Mouse (Mus musculus): Measurements from ENCODE around the gene Rnf130. TPM values are rescaled to one million over a fixed set of nuclear protein-coding genes. Genes with fewer than 3 reads are reported as not detected.

Gene Rnf130
- polyA plus RNA-seq, 1 experiment from 2014 or later, result 58.0 TPM

DNA sequence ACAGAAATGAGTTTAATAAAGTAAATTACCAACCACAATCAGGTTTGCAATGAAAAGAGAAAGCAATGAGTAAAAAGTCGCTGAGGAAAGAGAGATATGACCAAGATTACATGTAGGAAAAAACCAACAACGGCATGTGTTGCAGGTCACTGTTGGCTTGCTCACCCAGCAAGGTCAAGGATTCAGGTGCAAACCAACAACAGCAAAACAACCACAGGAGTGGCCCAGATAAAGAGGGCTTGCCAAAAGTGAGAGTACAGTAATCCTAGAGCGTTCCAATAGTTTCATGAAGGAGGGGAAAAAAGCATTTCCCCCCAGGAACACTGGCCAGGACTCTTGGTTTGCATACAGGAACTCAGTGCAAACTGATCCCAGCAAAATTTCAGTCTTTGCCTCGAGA lies 28.7 kb upstream of the Rnf130 start:
- H3K27me3 ChIP-seq, result no peaks in the 10 kb centered on the region
- WGBS, result 71% methylated on average over 4 of the region's 4 CpGs
- H3K4me1 ChIP-seq, result no peaks in the 10 kb centered on the region
- no peak overlapping the region for H3K27ac ChIP-seq
- no peak for ATAC-seq (ENCODE audit: borderline replicate concordance, extremely low read depth, low FRiP score, low TSS enrichment)
- no peak overlapping the region for H3K4me2 ChIP-seq
- H3K36me3 ChIP-seq, result no peaks in the 10 kb centered on the region
- no peak overlapping the region for H3K4me3 ChIP-seq
- no peaks in the 10 kb centered on the region for H3K9me3 ChIP-seq
- no peak overlapping the region for H3K9ac ChIP-seq

DNA sequence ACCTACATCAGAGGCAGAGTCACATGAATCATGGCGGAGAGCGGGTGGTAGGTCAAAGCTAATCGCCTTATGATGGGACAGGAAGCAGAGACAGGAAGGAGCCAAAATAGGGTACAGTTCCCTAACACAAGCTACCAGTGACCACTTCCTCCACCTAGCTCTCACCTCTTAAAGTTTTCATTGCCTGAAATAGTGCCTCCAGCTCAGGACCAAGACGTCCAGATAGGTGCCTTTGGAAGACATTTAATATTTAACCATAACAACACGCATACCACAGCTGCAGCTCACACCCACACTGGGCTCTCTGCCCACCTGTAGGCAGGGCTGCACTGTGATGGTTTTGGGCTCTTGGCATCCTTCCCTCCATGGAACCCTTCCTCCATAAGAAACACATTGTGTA lies 27.8 kb upstream of the Rnf130 start:
- WGBS, result 53% methylated on average over 5 of the region's 5 CpGs
- H3K4me3 ChIP-seq, result no peak overlapping the region
- no peaks in the 10 kb centered on the region for H3K9me3 ChIP-seq
- H3K27me3 ChIP-seq, result no peaks in the 10 kb centered on the region
- no peak overlapping the region for H3K27ac ChIP-seq
- H3K4me1 ChIP-seq, result no peaks in the 10 kb centered on the region
- no peaks in the 10 kb centered on the region for H3K36me3 ChIP-seq
- H3K4me2 ChIP-seq, result no peak overlapping the region
- no peak overlapping the region for H3K9ac ChIP-seq
- ATAC-seq (ENCODE audit: borderline replicate concordance, extremely low read depth, low FRiP score, low TSS enrichment), result no peak

DNA sequence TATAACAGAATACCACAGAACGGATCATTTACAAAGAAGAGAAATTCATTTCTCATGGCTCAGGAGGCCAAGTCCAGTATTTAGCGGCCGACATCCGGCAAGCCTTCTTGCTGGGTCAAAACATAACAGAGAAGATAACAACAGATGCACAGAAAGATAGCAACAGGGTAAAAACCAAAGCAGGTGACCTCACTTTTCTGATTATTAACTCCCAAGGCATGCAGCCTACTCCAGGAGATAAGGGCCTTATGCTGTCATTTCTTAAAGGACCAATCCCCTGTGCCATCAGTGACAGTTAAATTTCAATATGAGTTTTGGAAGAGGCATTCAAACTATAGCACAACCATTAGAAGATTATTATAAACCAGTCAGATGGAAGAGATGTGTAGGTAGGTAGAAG lies 22.3 kb upstream of the Rnf130 start:
- Histone ChIP-seq H3K4me2 (no peak overlapping the region), H3K9me3 (no peaks in the 10 kb centered on the region), H3K36me3 (no peaks in the 10 kb centered on the region), H3K4me3 (no peak overlapping the region), H3K9ac (no peak overlapping the region), H3K4me1 (no peaks in the 10 kb centered on the region), H3K27ac (no peak overlapping the region), H3K27me3 (no peaks in the 10 kb centered on the region)
- 73% methylated on average over 4 of the region's 4 CpGs for WGBS
- ATAC-seq (ENCODE audit: borderline replicate concordance, extremely low read depth, low FRiP score, low TSS enrichment), result no peak

DNA sequence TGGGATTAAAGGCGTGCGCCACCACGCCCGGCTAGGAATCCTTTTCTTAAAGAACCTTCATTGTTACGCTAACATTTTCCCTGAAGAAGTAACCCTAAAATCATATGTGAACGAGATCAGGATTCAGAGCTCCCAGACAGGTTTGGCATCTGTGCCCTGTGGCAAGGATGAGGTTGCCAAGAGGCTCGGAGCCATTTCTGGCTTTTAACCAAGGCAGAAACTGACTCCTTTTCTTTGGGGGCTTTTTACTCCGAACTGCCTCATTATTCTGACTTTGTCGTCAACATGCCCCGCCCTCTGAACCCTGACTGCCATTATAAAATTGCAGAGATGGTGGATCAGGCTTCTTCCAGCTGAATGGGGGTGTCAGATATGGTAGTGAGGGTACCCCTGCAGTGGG lies 17.4 kb upstream of the Rnf130 start:
- ATAC-seq (ENCODE audit: borderline replicate concordance, extremely low read depth, low FRiP score, low TSS enrichment), result no peak
- Histone ChIP-seq H3K9ac (no peak overlapping the region), H3K4me3 (no peak overlapping the region), H3K9me3 (no peaks in the 10 kb centered on the region), H3K4me2 (no peak overlapping the region), H3K27ac (no peak overlapping the region), H3K4me1 (no peaks in the 10 kb centered on the region), H3K27me3 (no peaks in the 10 kb centered on the region), H3K36me3 (no peaks in the 10 kb centered on the region)
- 73% methylated on average over 10 of the region's 10 CpGs for WGBS

DNA sequence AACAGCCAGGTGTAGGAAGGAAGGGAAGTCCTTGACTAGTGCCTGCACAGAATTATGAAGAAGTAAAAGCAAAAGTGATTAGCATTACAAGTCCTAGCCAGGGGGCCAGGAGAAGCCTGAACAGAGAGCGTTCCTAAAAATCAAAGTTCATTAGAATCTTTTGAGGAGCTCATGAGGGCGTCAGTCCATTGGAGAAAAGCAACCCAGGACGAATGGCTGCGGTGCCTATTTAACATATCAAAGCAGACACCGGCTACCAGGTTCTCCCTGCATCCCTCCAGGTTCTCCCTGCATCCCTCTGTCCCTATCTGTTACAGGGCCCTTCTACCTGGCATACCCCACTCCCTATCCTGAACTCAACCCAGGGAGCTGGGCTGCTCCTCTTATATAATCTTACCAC lies 16.9 kb upstream of the Rnf130 start:
- H3K36me3 ChIP-seq, result no peaks in the 10 kb centered on the region
- ATAC-seq (ENCODE audit: borderline replicate concordance, extremely low read depth, low FRiP score, low TSS enrichment), result no peak
- no peaks in the 10 kb centered on the region for H3K9me3 ChIP-seq
- H3K9ac ChIP-seq, result no peak overlapping the region
- no peaks in the 10 kb centered on the region for H3K4me1 ChIP-seq
- H3K27me3 ChIP-seq, result no peaks in the 10 kb centered on the region
- H3K4me2 ChIP-seq, result no peak overlapping the region
- whole genome bisulfite sequencing, result 48% methylated on average over 5 of the region's 5 CpGs
- no peak overlapping the region for H3K27ac ChIP-seq
- H3K4me3 ChIP-seq, result no peak overlapping the region

DNA sequence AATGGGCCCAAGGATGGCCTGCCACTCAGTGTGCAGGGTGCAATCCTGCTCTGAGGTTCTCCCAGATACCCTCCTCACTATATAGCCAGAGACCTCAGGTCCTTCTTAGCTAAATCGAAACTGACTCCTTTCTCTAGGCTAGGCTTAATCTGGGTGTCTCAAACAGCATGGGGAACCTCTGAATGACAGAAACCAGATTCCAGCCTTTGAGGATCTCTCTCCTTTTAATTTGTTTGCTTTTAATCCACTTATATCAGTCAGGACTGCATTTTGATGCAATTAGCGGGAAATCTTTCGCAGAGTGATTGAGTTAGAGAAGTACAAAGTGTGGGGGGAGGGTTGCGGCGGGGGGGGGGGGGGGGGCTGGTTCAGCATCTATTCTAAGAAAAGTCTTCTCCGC lies 12.1 kb upstream of the Rnf130 start:
- H3K4me2 ChIP-seq, result no peak overlapping the region
- H3K4me3 ChIP-seq, result no peak overlapping the region
- H3K4me1 ChIP-seq, result no peaks in the 10 kb centered on the region
- H3K36me3 ChIP-seq, result no peaks in the 10 kb centered on the region
- no peak overlapping the region for H3K27ac ChIP-seq
- H3K27me3 ChIP-seq, result no peaks in the 10 kb centered on the region
- H3K9ac ChIP-seq, result no peak overlapping the region
- WGBS, result 68% methylated on average over 6 of the region's 6 CpGs
- ATAC-seq (ENCODE audit: borderline replicate concordance, extremely low read depth, low FRiP score, low TSS enrichment), result no peak
- no peaks in the 10 kb centered on the region for H3K9me3 ChIP-seq

DNA sequence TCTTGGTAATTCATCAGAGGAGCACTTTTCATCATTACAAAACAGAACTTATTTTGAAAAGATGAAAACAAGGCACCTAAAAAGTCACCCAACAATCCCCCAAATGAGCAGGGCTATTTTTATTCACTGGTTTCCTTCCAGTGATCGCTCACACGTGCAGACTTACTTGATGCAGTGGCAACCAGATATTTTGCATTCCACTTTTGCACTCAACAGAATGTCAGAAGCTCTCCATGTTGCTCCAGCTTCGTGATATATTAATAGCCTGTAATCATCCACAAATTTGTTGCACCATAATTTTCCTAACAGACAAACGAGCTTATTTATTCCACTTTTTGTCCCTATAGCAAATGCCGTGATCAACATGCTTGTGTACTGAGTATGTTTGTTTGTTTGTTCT lies 8.6 kb upstream of the Rnf130 start:
- Histone ChIP-seq H3K4me3 (no peak overlapping the region), H3K9me3 (no peaks in the 10 kb centered on the region), H3K27ac (no peak overlapping the region), H3K9ac (no peak overlapping the region), H3K27me3 (no peaks in the 10 kb centered on the region), H3K36me3 (no peaks in the 10 kb centered on the region), H3K4me2 (no peak overlapping the region), H3K4me1 (no peaks in the 10 kb centered on the region)
- WGBS, result 74% methylated on average over 5 of the region's 5 CpGs
- ATAC-seq (ENCODE audit: borderline replicate concordance, extremely low read depth, low FRiP score, low TSS enrichment), result no peak

DNA sequence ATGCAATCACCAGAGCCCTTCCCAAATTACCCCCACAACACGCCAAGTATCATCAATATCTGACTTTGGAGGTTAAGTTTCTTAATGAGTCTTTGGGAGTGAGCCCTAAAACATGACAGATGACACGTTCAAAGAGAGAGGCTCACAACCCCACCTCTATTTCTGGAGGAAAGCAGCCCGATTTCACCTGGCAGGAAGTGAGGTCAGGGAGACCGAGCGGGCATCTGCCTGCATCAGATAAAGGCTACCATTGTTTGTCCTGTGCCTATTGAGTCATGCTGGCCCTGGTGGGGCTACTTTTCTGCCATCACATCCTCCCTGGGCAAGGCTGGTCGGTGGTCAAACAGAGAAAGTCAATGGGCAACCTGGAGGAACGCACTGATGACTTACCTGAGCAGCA lies 7.6 kb upstream of the Rnf130 start:
- no peak overlapping the region for H3K4me3 ChIP-seq
- WGBS, result 56% methylated on average over 7 of the region's 7 CpGs
- H3K27me3 ChIP-seq, result no peaks in the 10 kb centered on the region
- no peaks in the 10 kb centered on the region for H3K36me3 ChIP-seq
- no peak overlapping the region for H3K4me2 ChIP-seq
- H3K9me3 ChIP-seq, result no peaks in the 10 kb centered on the region
- ATAC-seq (ENCODE audit: borderline replicate concordance, extremely low read depth, low FRiP score, low TSS enrichment), result no peak
- no peak overlapping the region for H3K27ac ChIP-seq
- no peak overlapping the region for H3K9ac ChIP-seq
- no peaks in the 10 kb centered on the region for H3K4me1 ChIP-seq

DNA sequence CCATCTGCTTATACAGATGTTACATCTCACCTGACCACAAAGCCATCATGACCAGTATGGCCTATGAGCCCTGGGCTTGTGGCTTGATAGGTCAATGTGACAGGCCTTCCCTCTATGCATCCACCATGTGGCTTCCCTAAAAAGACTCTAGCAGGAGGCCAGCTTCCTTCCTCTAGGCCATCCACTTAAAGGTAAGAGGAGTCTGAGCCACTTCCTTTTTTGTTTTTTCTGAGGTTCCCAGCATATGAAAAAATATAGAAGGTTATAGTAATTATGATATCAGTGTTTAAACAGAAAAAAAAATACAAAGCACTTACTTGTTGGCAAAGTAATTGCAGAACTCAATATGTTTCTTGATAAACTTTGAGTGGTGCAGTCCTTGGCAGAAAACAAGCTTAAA lies 6.3 kb upstream of the Rnf130 start:
- Histone ChIP-seq H3K27me3 (0 out of 2 replicates have a peak, but pooled peaks cover 5% of the 10 kb centered on the region), H3K27ac (no peak overlapping the region), H3K4me2 (no peak overlapping the region), H3K9me3 (no peaks in the 10 kb centered on the region), H3K36me3 (no peaks in the 10 kb centered on the region), H3K9ac (no peak overlapping the region), H3K4me3 (no peak overlapping the region), H3K4me1 (no peaks in the 10 kb centered on the region)
- ATAC-seq (ENCODE audit: borderline replicate concordance, extremely low read depth, low FRiP score, low TSS enrichment), result no peak

DNA sequence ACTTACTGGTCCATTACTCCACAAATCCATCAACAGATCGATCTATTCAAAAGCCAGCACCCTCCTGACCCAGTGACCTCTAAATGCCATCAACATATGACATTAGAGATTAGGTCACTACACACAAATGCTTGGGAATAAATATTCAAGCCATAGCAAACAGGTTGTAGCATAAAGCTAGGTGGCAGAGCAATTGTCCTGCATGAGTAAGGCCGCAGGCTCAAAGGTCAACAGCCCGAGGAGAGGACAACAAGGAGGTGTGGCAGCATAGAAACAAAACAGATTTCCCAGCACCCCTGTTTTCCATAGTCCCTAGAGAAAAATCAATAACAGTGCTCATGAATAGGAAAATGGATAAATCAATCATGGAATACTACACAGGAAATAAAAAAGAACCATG lies 3.1 kb upstream of the Rnf130 start:
- WGBS, result 77% methylated on average over 3 of the region's 3 CpGs
- ATAC-seq (ENCODE audit: borderline replicate concordance, extremely low read depth, low FRiP score, low TSS enrichment), result no peak
- Histone ChIP-seq H3K4me3 (no peak overlapping the region), H3K36me3 (no peaks in the 10 kb centered on the region), H3K27ac (no peak overlapping the region), H3K4me1 (peaks cover 12% of the 10 kb centered on the region), H3K27me3 (0 out of 2 replicates have a peak, but pooled peaks cover 8% of the 10 kb centered on the region), H3K4me2 (no peak overlapping the region), H3K9me3 (no peaks in the 10 kb centered on the region), H3K9ac (no peak overlapping the region)

DNA sequence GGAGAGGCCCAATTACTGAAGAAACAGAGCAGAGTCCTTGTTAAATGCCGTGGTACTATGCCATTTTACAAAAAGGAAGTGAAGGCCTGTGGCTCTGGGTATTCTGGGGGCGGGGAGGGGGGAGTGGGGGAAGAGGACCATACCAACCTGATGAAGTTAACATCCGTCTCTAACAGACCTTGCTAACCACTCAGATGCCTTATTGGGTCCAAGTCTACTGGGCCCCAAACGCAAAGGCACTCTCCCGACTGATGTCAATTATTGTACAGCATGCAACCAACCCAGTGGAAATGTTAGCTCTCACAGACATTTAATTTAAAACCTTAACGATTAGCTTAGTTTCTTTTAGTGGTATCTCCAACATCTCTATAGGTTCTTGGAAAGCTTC lies 707 bp upstream of the Rnf130 start:
- H3K9me3 ChIP-seq, result no peaks in the 10 kb centered on the region
- peaks cover 12% of the 10 kb centered on the region for H3K4me1 ChIP-seq
- H3K9ac ChIP-seq, result 0 out of 2 replicates have a peak overlapping the region, but pooled peaks have one; percentile 95
- H3K27me3 ChIP-seq, result 0 out of 2 replicates have a peak, but pooled peaks cover 8% of the 10 kb centered on the region
- H3K4me2 ChIP-seq, result peak overlapping the region; percentile 82
- H3K27ac ChIP-seq, result no peak overlapping the region
- peak; percentile 20 for ATAC-seq (ENCODE audit: borderline replicate concordance, extremely low read depth, low FRiP score, low TSS enrichment)
- peak overlapping the region; percentile 94 for H3K4me3 ChIP-seq
- no peaks in the 10 kb centered on the region for H3K36me3 ChIP-seq
- WGBS, result 50% methylated on average over 6 of the region's 6 CpGs

DNA sequence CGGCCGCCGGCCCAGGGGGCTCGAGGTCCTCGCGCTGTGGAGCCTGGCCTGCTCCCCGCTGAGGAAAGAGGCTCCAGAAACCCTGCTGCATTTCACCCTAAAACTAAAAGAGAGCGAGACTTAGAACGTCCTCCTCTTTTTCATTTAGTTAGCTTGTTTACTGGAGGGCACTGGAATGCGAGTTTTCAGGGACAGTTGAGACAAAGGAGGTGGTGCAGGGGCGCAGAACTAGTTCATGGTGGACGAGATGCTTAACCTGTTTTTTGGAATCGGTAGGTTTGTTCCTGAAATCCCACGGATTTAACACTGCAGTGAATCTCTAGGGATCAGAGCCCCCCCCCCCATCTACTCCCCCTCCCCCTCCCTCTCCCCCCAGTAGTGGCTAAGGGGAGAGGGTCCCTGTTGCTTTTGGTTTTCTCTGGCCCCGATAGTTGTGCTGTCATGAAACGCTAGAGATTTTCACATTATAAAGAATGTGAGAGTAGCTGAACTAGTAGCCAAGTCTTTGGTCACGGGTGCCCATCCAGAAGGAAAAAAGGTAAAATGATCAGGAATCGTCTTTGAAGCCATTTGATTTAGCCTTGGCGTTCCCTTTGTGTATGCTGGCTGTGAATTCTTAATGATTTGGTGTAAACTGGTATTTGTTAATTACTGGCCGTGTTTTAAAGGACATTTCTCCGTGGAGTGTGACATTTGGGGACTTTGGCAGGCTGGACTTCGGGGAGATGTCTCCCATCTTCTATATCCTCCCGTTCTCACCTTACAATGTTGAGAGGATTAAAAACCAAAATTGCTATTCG lies 775 bp downstream of the Rnf130 start:
- Histone ChIP-seq H3K9me3 (no peaks in the 10 kb centered on the region), H3K27me3 (0 out of 2 replicates have a peak, but pooled peaks cover 8% of the 10 kb centered on the region), H3K4me1 (peaks cover 12% of the 10 kb centered on the region), H3K4me2 (peak overlapping the region; percentile 82), H3K4me3 (peak overlapping the region; percentile 94), H3K27ac (peak overlapping the region; percentile 73), H3K36me3 (no peaks in the 10 kb centered on the region), H3K9ac (peak overlapping the region; percentile 95)
- 4% methylated on average over 24 of the region's 24 CpGs for WGBS
- no peak for ATAC-seq (ENCODE audit: borderline replicate concordance, extremely low read depth, low FRiP score, low TSS enrichment)
